Mouse (Mus musculus): Measurements from ENCODE around the gene Slc37a3. TPM values are rescaled to one million over a fixed set of nuclear protein-coding genes. Genes with fewer than 3 reads are reported as not detected.

Slc37a3 gene
- total RNA-seq, 1 experiment: 45.2 TPM

- H3K9ac ChIP-seq (ENCODE audit: insufficient read depth, low read depth, low read length, poor library complexity, severe bottlenecking): no peak overlapping the region
- no peaks in the 10 kb centered on the region for H3K4me1 ChIP-seq (ENCODE audit: control insufficient read depth in 2 of 2, insufficient read depth in 2 of 2, low read length in 2 of 2, poor library complexity in 1 of 2)
- in situ Hi-C loops (cut with MboI; ENCODE audit: low sequenced_read_pairs in 2 of 2, unreplicated experiment in 2 of 2): no loop called here
- no peak overlapping the region for H3K4me3 ChIP-seq (ENCODE audit: insufficient read depth in 1 of 2, low read depth in 1 of 2, low read length in 2 of 2, poor library complexity in 1 of 2, severe bottlenecking in 1 of 2)
- TF ChIP-seq ZNF384 (IDR thresholded peaks at IDR 0.05; ENCODE audit: low read depth, low read length): no peak
- TF ChIP-seq CHD2 (IDR thresholded peaks at IDR 0.05; ENCODE audit: low read depth, low read length): no peak
- TF ChIP-seq HCFC1 (IDR thresholded peaks at IDR 0.05; ENCODE audit: borderline replicate concordance, insufficient read depth, low read length): no peak
- no peak for TF ChIP-seq MAFK (IDR thresholded peaks at IDR 0.05; ENCODE audit: insufficient read depth, low read depth, low read length)
- TF ChIP-seq ZC3H11A (IDR thresholded peaks at IDR 0.05; ENCODE audit: borderline replicate concordance, low read depth, low read length): no peak
- no peaks in the 10 kb centered on the region for H3K9me3 ChIP-seq (ENCODE audit: control insufficient read depth, insufficient read depth, low read depth, low read length)
- DNase-seq (ENCODE audit: low read depth, low spot score): no peak
- H3K27ac ChIP-seq (ENCODE audit: insufficient read depth, low read depth, low read length, poor library complexity, severe bottlenecking): no peak overlapping the region
- H3K36me3 ChIP-seq (ENCODE audit: control insufficient read depth, insufficient read depth, low read length, poor library complexity, severe bottlenecking): peaks cover 36% of the 10 kb centered on the region
These were observed 42.6 kb downstream of the Slc37a3 start for GRCm38 (mm10) chr6:39334873-39335272.

- Histone ChIP-seq H3K4me3 (ENCODE audit: insufficient read depth in 1 of 2, low read depth in 1 of 2, low read length in 2 of 2, poor library complexity in 1 of 2, severe bottlenecking in 1 of 2) (no peak overlapping the region), H3K4me1 (ENCODE audit: control insufficient read depth in 2 of 2, insufficient read depth in 2 of 2, low read length in 2 of 2, poor library complexity in 1 of 2) (peaks cover 0 to 1% of the 10 kb centered on the region in 2 experiments; a peak in 1 of 4 replicates), H3K9ac (ENCODE audit: insufficient read depth, low read depth, low read length, poor library complexity, severe bottlenecking) (no peak overlapping the region), H3K36me3 (ENCODE audit: control insufficient read depth, insufficient read depth, low read length, poor library complexity, severe bottlenecking) (peaks cover 36% of the 10 kb centered on the region), H3K27ac (ENCODE audit: insufficient read depth, low read depth, low read length, poor library complexity, severe bottlenecking) (no peak overlapping the region), H3K9me3 (ENCODE audit: control insufficient read depth, insufficient read depth, low read depth, low read length) (no peaks in the 10 kb centered on the region)
- in situ Hi-C loops (cut with MboI; ENCODE audit: low sequenced_read_pairs in 2 of 2, unreplicated experiment in 2 of 2): no loop called here
- no peak for TF ChIP-seq ZC3H11A (IDR thresholded peaks at IDR 0.05; ENCODE audit: borderline replicate concordance, low read depth, low read length)
- DNase-seq (ENCODE audit: low read depth, low spot score): no peak
These were observed 43.3 kb downstream of the Slc37a3 start for GRCm38 (mm10) chr6:39334224-39334623.

GRCm38 (mm10) chr6:39331998-39332700 lies 45.3 kb downstream of the Slc37a3 start:
- Histone ChIP-seq H3K9me3 (ENCODE audit: control insufficient read depth, insufficient read depth, low read depth, low read length) (no peaks in the 10 kb centered on the region), H3K27ac (ENCODE audit: insufficient read depth, low read depth, low read length, poor library complexity, severe bottlenecking) (no peak overlapping the region), H3K36me3 (ENCODE audit: control insufficient read depth, insufficient read depth, low read length, poor library complexity, severe bottlenecking) (peaks cover 31% of the 10 kb centered on the region), H3K4me1 (ENCODE audit: control insufficient read depth in 2 of 2, insufficient read depth in 2 of 2, low read length in 2 of 2, poor library complexity in 1 of 2) (peaks cover 0 to 1% of the 10 kb centered on the region in 2 experiments; a peak in 1 of 4 replicates), H3K9ac (ENCODE audit: insufficient read depth, low read depth, low read length, poor library complexity, severe bottlenecking) (no peak overlapping the region), H3K4me3 (ENCODE audit: insufficient read depth in 1 of 2, low read depth in 1 of 2, low read length in 2 of 2, poor library complexity in 1 of 2, severe bottlenecking in 1 of 2) (no peak overlapping the region)
- TF ChIP-seq ZNF384 (IDR thresholded peaks at IDR 0.05; ENCODE audit: low read depth, low read length): no peak
- TF ChIP-seq MAFK (IDR thresholded peaks at IDR 0.05; ENCODE audit: insufficient read depth, low read depth, low read length): no peak
- no peak for TF ChIP-seq HCFC1 (IDR thresholded peaks at IDR 0.05; ENCODE audit: borderline replicate concordance, insufficient read depth, low read length)
- no peak for TF ChIP-seq CHD2 (IDR thresholded peaks at IDR 0.05; ENCODE audit: low read depth, low read length)
- TF ChIP-seq ZC3H11A (IDR thresholded peaks at IDR 0.05; ENCODE audit: borderline replicate concordance, low read depth, low read length): no peak
- DNase-seq (ENCODE audit: low read depth, low spot score): no peak
- in situ Hi-C loops (cut with MboI; ENCODE audit: low sequenced_read_pairs in 2 of 2, unreplicated experiment in 2 of 2): no loop called here

- Histone ChIP-seq H3K4me1 (ENCODE audit: control insufficient read depth in 2 of 2, insufficient read depth in 2 of 2, low read length in 2 of 2, poor library complexity in 1 of 2) (peaks cover 0 to 1% of the 10 kb centered on the region in 2 experiments; a peak in 1 of 4 replicates), H3K9me3 (ENCODE audit: control insufficient read depth, insufficient read depth, low read depth, low read length) (no peaks in the 10 kb centered on the region), H3K36me3 (ENCODE audit: control insufficient read depth, insufficient read depth, low read length, poor library complexity, severe bottlenecking) (peaks cover 25% of the 10 kb centered on the region; the same call in 1 of the 2 replicates), H3K27ac (ENCODE audit: insufficient read depth, low read depth, low read length, poor library complexity, severe bottlenecking) (no peak overlapping the region), H3K9ac (ENCODE audit: insufficient read depth, low read depth, low read length, poor library complexity, severe bottlenecking) (no peak overlapping the region), H3K4me3 (ENCODE audit: insufficient read depth in 1 of 2, low read depth in 1 of 2, low read length in 2 of 2, poor library complexity in 1 of 2, severe bottlenecking in 1 of 2) (no peak overlapping the region)
- no peak for DNase-seq (ENCODE audit: low read depth, low spot score)
- in situ Hi-C loops (cut with MboI; ENCODE audit: low sequenced_read_pairs in 2 of 2, unreplicated experiment in 2 of 2): no loop called here
- TF ChIP-seq ZNF384 (IDR thresholded peaks at IDR 0.05; ENCODE audit: low read depth, low read length) (no peak), MAFK (IDR thresholded peaks at IDR 0.05; ENCODE audit: insufficient read depth, low read depth, low read length) (no peak), CHD2 (IDR thresholded peaks at IDR 0.05; ENCODE audit: low read depth, low read length) (no peak), HCFC1 (IDR thresholded peaks at IDR 0.05; ENCODE audit: borderline replicate concordance, insufficient read depth, low read length) (no peak), ZC3H11A (IDR thresholded peaks at IDR 0.05; ENCODE audit: borderline replicate concordance, low read depth, low read length) (no peak)
These were observed 46.5 kb downstream of the Slc37a3 start for GRCm38 (mm10) chr6:39330981-39331380.
